Mouse (Mus musculus) liver, embryonic 14.5 days (tissue): Measurements from ENCODE around the gene Tlr5. TPM values are rescaled to one million over a fixed set of nuclear protein-coding genes. Genes with fewer than 3 reads are reported as not detected.

ENCODE experiments used
- ATAC-seq: fragments of 200-750 bp; cut with Nextera tagmentation; 2 replicates; pipeline ENCODE4 v1.8.0; 2017; ENCODE audit warnings: moderate number of reproducible peaks, mild to moderate bottlenecking, moderate library complexity; ENCODE audit not compliant: insufficient read depth
- DNase-seq, 3 experiments: peaks; one replicate each; pipeline ENCODE4 v3.0.0-alpha.2; 2012 to 2013; ENCODE audit warnings: low read depth in 3 of 3, low spot score in 3 of 3
- H3K27ac ChIP-seq: fragments of 300-500 bp; sonication (generic); 2 replicates; pipeline ENCODE4 v1.5.1; 2014; ENCODE audit warnings: moderate library complexity, mild to moderate bottlenecking, control low read depth, inconsistent platforms
- H3K27me3 ChIP-seq: fragments of 300-500 bp; sonication (generic); 2 replicates; pipeline ENCODE4 v1.6.1; 2014; ENCODE audit warnings: mild to moderate bottlenecking, low read length, moderate library complexity; ENCODE audit not compliant: control insufficient read depth, insufficient read depth
- H3K36me3 ChIP-seq: fragments of 300-500 bp; sonication (generic); replicated peaks from 2 replicates; pipeline ENCODE4 v1.6.1; 2014; ENCODE audit warnings: low read depth; ENCODE audit not compliant: control insufficient read depth, insufficient read depth
- H3K4me1 ChIP-seq, 2 experiments: fragments of 200-500 bp in 1 of 2; fragments of 300-500 bp in 1 of 2; sonication (generic) in 1 of 2; replicated peaks; 2 replicates each; pipeline ENCODE4 v1.6.1; 2012 to 2014; ENCODE audit warnings: antibody characterized with exemption in 1 of 2, inconsistent platforms in 1 of 2, low read length in 1 of 2; ENCODE audit not compliant: control insufficient read depth in 2 of 2, insufficient read depth in 2 of 2
- H3K4me2 ChIP-seq: fragments of 300-500 bp; sonication (generic); 2 replicates; pipeline ENCODE4 v1.6.1; 2014; ENCODE audit warnings: low read depth, mild to moderate bottlenecking, control low read depth, moderate library complexity
- H3K4me3 ChIP-seq, 2 experiments: fragments of 200-500 bp in 1 of 2; fragments of 300-500 bp in 1 of 2; sonication (generic) in 1 of 2; 2 replicates each; pipeline ENCODE4 v1.5.1; 2012 to 2014; ENCODE audit warnings: low read depth in 2 of 2, low read length in 2 of 2, mild to moderate bottlenecking in 2 of 2, control low read depth in 1 of 2, inconsistent platforms in 1 of 2, moderate library complexity in 1 of 2; ENCODE audit not compliant: insufficient read depth in 1 of 2
- H3K9ac ChIP-seq: fragments of 300-500 bp; sonication (generic); replicated peaks from 2 replicates; pipeline ENCODE4 v1.6.1; 2014; ENCODE audit warnings: mild to moderate bottlenecking, control low read depth, moderate library complexity
- H3K9me3 ChIP-seq: fragments of 300-500 bp; sonication (generic); 2 replicates; pipeline ENCODE4 v1.6.1; 2016; ENCODE audit warnings: low read length, mixed read lengths; ENCODE audit not compliant: control insufficient read depth
- CTCF ChIP-seq: IDR thresholded peaks from 2 replicates; pipeline ENCODE4 v1.5.1; 2016; ENCODE audit warnings: antibody characterized with exemption, low read depth, control low read depth
- EP300 ChIP-seq: IDR thresholded peaks from 2 replicates; pipeline ENCODE4 v1.6.1; 2016; ENCODE audit warnings: antibody characterized with exemption, low read depth
- WGBS: fragments of 180-500 bp; shearing (Covaris S2); extraction: QIAGEN DNeasy Blood & Tissue Kit; methylation state at CpG from one replicate; pipeline ENCODE4 v1.1.7; 2014; ENCODE audit not compliant: insufficient replicate concordance; 5-methylcytosine and 5-hydroxymethylcytosine counted together
- polyA plus RNA-seq, 2 experiments: library from polyadenylated mRNA; depleted of rRNA in 1 of 2; stranded (reverse) in 1 of 2; unstranded in 1 of 2; fragments of >200 nt; fragmentation: Nextera tagmentation in 1 of 2; extraction: Ambion mirVana in 1 of 2; gene quantifications; 2 replicates each; pipeline versions ENCODE4 v1.2.1 to v1.2.3; 2012 to 2014

The Tlr5 gene
- polyA plus RNA-seq, 2 experiments: 0.90 to 0.98 TPM

GRCm38 (mm10) chr1:182963329-182963728 lies 8.7 kb downstream of the Tlr5 start:
- no peak overlapping the region for H3K4me3 ChIP-seq
- ATAC-seq (no peak), DNase-seq (no peak)
- H3K4me2 ChIP-seq: no peak overlapping the region
- H3K27me3 ChIP-seq: no peaks in the 10 kb centered on the region
- H3K36me3 ChIP-seq: no peaks in the 10 kb centered on the region
- H3K4me1 ChIP-seq: peaks cover 0 to 5% of the 10 kb centered on the region in 2 experiments; a peak in 2 of 4 replicates
- TF ChIP-seq EP300: no peak
- TF ChIP-seq CTCF: no peak
- H3K9ac ChIP-seq: no peak overlapping the region
- no peaks in the 10 kb centered on the region for H3K9me3 ChIP-seq
- 55% methylated on average over 5 of the region's 5 CpGs for WGBS
- H3K27ac ChIP-seq: no peak overlapping the region

GRCm38 (mm10) chr1:182964855-182965466 lies 10.4 kb downstream of the Tlr5 start:
- no peaks in the 10 kb centered on the region for H3K27me3 ChIP-seq
- 0 out of 4 replicates have a peak, but pooled peaks cover 0 to under 1% of the 10 kb centered on the region in 2 experiments for H3K4me1 ChIP-seq
- no peak overlapping the region for H3K9ac ChIP-seq
- no peaks in the 10 kb centered on the region for H3K36me3 ChIP-seq
- no peak overlapping the region for H3K4me3 ChIP-seq
- H3K4me2 ChIP-seq: no peak overlapping the region
- no peak for TF ChIP-seq EP300
- no peak for TF ChIP-seq CTCF
- ATAC-seq (no peak), DNase-seq (no peak)
- no peaks in the 10 kb centered on the region for H3K9me3 ChIP-seq
- WGBS: 56% methylated on average over 9 of the region's 9 CpGs
- H3K27ac ChIP-seq: no peak overlapping the region

DNA sequence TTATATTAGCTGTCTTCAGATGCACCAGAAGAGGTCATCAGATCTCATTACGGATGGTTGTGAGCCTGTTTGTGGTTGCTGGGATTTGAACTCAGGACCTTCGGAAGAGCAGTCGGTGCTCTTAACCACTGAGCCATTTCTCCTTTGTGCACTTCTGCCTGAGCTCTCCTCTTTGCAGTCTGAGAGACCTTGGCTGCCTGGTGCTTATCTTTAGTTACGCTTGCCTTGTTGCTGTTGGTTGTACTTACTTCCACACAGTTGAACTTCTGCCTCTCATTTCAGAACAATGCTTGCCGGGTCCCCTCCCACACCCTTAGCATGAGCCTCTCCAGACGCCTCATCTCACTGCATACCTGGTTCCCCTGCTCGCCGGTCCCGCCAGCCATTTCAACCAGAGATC lies 14.1 kb downstream of the Tlr5 start:
- Histone ChIP-seq H3K4me2 (no peak overlapping the region), H3K9ac (no peak overlapping the region), H3K4me1 (no peaks in the 10 kb centered on the region), H3K9me3 (no peaks in the 10 kb centered on the region), H3K27ac (no peak overlapping the region), H3K4me3 (no peak overlapping the region), H3K36me3 (no peaks in the 10 kb centered on the region), H3K27me3 (no peaks in the 10 kb centered on the region)
- no peak for ATAC-seq
- no peak for DNase-seq
- 66% methylated on average over 9 of the region's 9 CpGs for WGBS
- no peak for TF ChIP-seq EP300
- TF ChIP-seq CTCF: no peak

DNA sequence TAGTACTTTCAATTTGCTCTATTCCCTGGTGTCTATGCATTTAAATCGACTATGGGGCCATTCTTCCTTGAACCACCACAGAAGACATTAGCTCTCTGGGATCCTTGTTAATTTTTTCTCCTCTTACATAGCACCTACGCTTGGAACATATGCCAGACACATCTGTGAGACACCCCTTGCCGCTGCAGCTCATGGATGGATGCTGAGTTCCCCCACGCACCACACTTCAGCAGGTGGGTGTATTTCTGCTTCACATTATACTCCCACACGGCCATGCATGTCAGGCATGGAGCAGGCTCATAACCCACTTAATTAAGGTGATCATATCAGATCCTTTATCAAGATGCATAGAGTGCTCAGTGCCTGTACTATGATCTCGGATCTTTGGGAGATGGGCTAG lies 17.7 kb downstream of the Tlr5 start:
- Histone ChIP-seq H3K9me3 (no peaks in the 10 kb centered on the region), H3K4me3 (no peak overlapping the region), H3K36me3 (no peaks in the 10 kb centered on the region), H3K9ac (no peak overlapping the region), H3K27me3 (no peaks in the 10 kb centered on the region), H3K4me1 (no peaks in the 10 kb centered on the region), H3K27ac (no peak overlapping the region), H3K4me2 (no peak overlapping the region)
- no peak for ATAC-seq
- no peak for DNase-seq
- TF ChIP-seq CTCF (no peak), EP300 (no peak)
- WGBS: 61% methylated on average over 6 of the region's 6 CpGs

- Histone ChIP-seq H3K36me3 (no peaks in the 10 kb centered on the region), H3K9ac (no peak overlapping the region), H3K4me2 (no peak overlapping the region), H3K27ac (no peak overlapping the region), H3K4me1 (no peaks in the 10 kb centered on the region), H3K27me3 (no peaks in the 10 kb centered on the region), H3K4me3 (no peak overlapping the region), H3K9me3 (no peaks in the 10 kb centered on the region)
- 0 out of 2 replicates have a peak, but pooled peaks have one; percentile 25 for TF ChIP-seq CTCF
- TF ChIP-seq EP300: no peak
- no peak for DNase-seq
- 54% methylated on average over 14 of the region's 14 CpGs for WGBS
- ATAC-seq: no peak
Measured at GRCm38 (mm10) chr1:182974826-182975225, 20.2 kb downstream of the Tlr5 start.
